Mouse (Mus musculus): ENCODE data around the gene Vat1.

GRCm38 (mm10) chr11:101459716-101460115 lies 6.3 kb downstream of the Vat1 start:
- TF ChIP-seq POLR2A (IDR thresholded peaks at IDR 0.05; ENCODE audit: extremely low read depth, insufficient read depth, low read length) = no peak
- no peak for TF ChIP-seq CTCF (IDR thresholded peaks at IDR 0.05; ENCODE audit: low read depth, low read length)

Measured in liver, adult 2 months (tissue).